Mouse (Mus musculus): Measurements from ENCODE around the gene Tbl2.

Tbl2 gene

GRCm38 (mm10) chr5:135186231-135186620 lies 36.8 kb downstream of the Tbl2 start:
- DNase-seq (ENCODE audit: extremely low spot score, low spot score): no peak

GRCm38 (mm10) chr5:135186621-135187348 lies 37.3 kb downstream of the Tbl2 start, which contains the start of gene Baz1b:
TSS of gene Baz1b (plus strand) at chr5:135187264.
- DNase-seq (ENCODE audit: extremely low spot score, low spot score): peak; percentile 96

GRCm38 (mm10) chr5:135187349-135188213 lies 38.1 kb downstream of the Tbl2 start:
- no peak for DNase-seq (ENCODE audit: extremely low spot score, low spot score)

- DNase-seq (ENCODE audit: extremely low spot score, low spot score): no peak
Observed at GRCm38 (mm10) chr5:135188214-135188554, 38.7 kb downstream of the Tbl2 start.

GRCm38 (mm10) chr5:135189281-135190022 lies 40.0 kb downstream of the Tbl2 start:
- DNase-seq (ENCODE audit: extremely low spot score, low spot score): no peak

- DNase-seq (ENCODE audit: extremely low spot score, low spot score): peak; percentile 66
Observed at GRCm38 (mm10) chr5:135191620-135192019, 42.2 kb downstream of the Tbl2 start.

GRCm38 (mm10) chr5:135192431-135192830 lies 43.0 kb downstream of the Tbl2 start:
- no peak for DNase-seq (ENCODE audit: extremely low spot score, low spot score)

GRCm38 (mm10) chr5:135196367-135196766 lies 46.9 kb downstream of the Tbl2 start:
- no peak for DNase-seq (ENCODE audit: extremely low spot score, low spot score)

GRCm38 (mm10) chr5:135202763-135203162 lies 53.3 kb downstream of the Tbl2 start:
- DNase-seq (ENCODE audit: extremely low spot score, low spot score): no peak

- DNase-seq (ENCODE audit: extremely low spot score, low spot score): no peak
Observed at GRCm38 (mm10) chr5:135208197-135208596, 58.7 kb downstream of the Tbl2 start.

Data from neural tube, embryonic 10.5 days (tissue).